Mouse (Mus musculus) hindbrain, postnatal 0 days (tissue): ENCODE measurements around the gene Trp53i13. TPM values are rescaled to one million over a fixed set of nuclear protein-coding genes. Genes with fewer than 3 reads are reported as not detected.
A peak's percentile ranks its signal among the peaks of the same experiment; 100 is the strongest.

Experiments used
- ATAC-seq: fragments of 200-750 bp; cut with Nextera tagmentation; 2 replicates; pipeline ENCODE4 v1.8.0; 2017; ENCODE audit warnings: mild to moderate bottlenecking, moderate TSS enrichment, moderate library complexity
- DNase-seq: peaks from one replicate; pipeline ENCODE4 v3.0.0-alpha.2; 2015; ENCODE audit warnings: low spot score
- H3K27ac ChIP-seq: fragments of 300-500 bp; sonication (generic); 2 replicates; pipeline ENCODE4 v1.5.1; 2014; ENCODE audit warnings: mild to moderate bottlenecking
- H3K27me3 ChIP-seq: fragments of 300-500 bp; sonication (generic); 2 replicates; pipeline ENCODE4 v1.6.1; 2014; ENCODE audit warnings: low read length, mixed read lengths; ENCODE audit not compliant: insufficient read depth
- H3K36me3 ChIP-seq: fragments of 300-500 bp; sonication (generic); 2 replicates; pipeline ENCODE4 v1.6.1; 2014; ENCODE audit warnings: low read length, mixed read lengths; ENCODE audit not compliant: insufficient read depth
- H3K4me1 ChIP-seq: fragments of 300-500 bp; sonication (generic); 2 replicates; pipeline ENCODE4 v1.6.1; 2014; ENCODE audit warnings: antibody characterized with exemption, low read length, mixed read lengths; ENCODE audit not compliant: insufficient read depth
- H3K4me2 ChIP-seq: fragments of 300-500 bp; sonication (generic); 2 replicates; pipeline ENCODE4 v1.6.1; 2014; ENCODE audit warnings: low read depth, mild to moderate bottlenecking, low read length, moderate library complexity, mixed read lengths
- H3K4me3 ChIP-seq: fragments of 300-500 bp; sonication (generic); 2 replicates; pipeline ENCODE4 v1.5.1; 2014; ENCODE audit warnings: low read length
- H3K9ac ChIP-seq: fragments of 300-500 bp; sonication (generic); replicated peaks from 2 replicates; pipeline ENCODE4 v1.6.1; 2014; ENCODE audit warnings: mild to moderate bottlenecking, low read length, moderate library complexity, mixed read lengths
- H3K9me3 ChIP-seq: fragments of 300-500 bp; sonication (generic); 2 replicates; pipeline ENCODE4 v1.6.1; 2016; ENCODE audit warnings: low read length, mixed read lengths
- CTCF ChIP-seq: IDR thresholded peaks from 2 replicates; pipeline ENCODE4 v1.5.1; 2016; ENCODE audit warnings: antibody characterized with exemption, control low read depth, low read depth
- WGBS: fragments of 180-500 bp; shearing (Covaris S2); extraction: QIAGEN DNeasy Blood & Tissue Kit; methylation state at CpG from one replicate; pipeline ENCODE4 v1.1.7; 2014; 5-methylcytosine and 5-hydroxymethylcytosine counted together
- polyA plus RNA-seq: library from polyadenylated mRNA; unstranded; fragments of >200 nt; fragmentation: Nextera tagmentation; extraction: Ambion mirVana; gene quantifications from 2 replicates; pipeline ENCODE4 v1.2.1, GENCODE M21; 2015
- total RNA-seq: library from RNA; depleted of rRNA; stranded (reverse); fragments of >200 nt; gene quantifications from 2 replicates; pipeline ENCODE4 v1.2.3, GENCODE M21; 2014

Gene Trp53i13
- total and polyA plus RNA-seq, 2 experiments from 2014 or later: 13.7 to 14.3 TPM

GRCm38 (mm10) chr11:77476895-77477294 is 38.9 kb downstream of the Trp53i13 start:
- no peak overlapping the region for H3K27ac ChIP-seq
- peaks cover 10% of the 10 kb centered on the region for H3K36me3 ChIP-seq
- ATAC-seq (no peak), DNase-seq (no peak)
- H3K27me3 ChIP-seq: no peaks in the 10 kb centered on the region
- no peak overlapping the region for H3K4me3 ChIP-seq
- no peaks in the 10 kb centered on the region for H3K9me3 ChIP-seq
- no peak for TF ChIP-seq CTCF
- WGBS: 95% methylated on average over 6 of the region's 6 CpGs
- H3K4me1 ChIP-seq: no peaks in the 10 kb centered on the region
- H3K4me2 ChIP-seq: no peak overlapping the region
- H3K9ac ChIP-seq: no peak overlapping the region

GRCm38 (mm10) chr11:77476216-77476615 is 39.6 kb downstream of the Trp53i13 start:
- DNase-seq (no peak), ATAC-seq (no peak)
- H3K4me1 ChIP-seq: no peaks in the 10 kb centered on the region
- WGBS: 86% methylated on average over 14 of the region's 14 CpGs
- H3K4me2 ChIP-seq: no peak overlapping the region
- no peak overlapping the region for H3K27ac ChIP-seq
- H3K36me3 ChIP-seq: peaks cover 12% of the 10 kb centered on the region
- H3K9ac ChIP-seq: no peak overlapping the region
- H3K4me3 ChIP-seq: no peak overlapping the region
- no peaks in the 10 kb centered on the region for H3K9me3 ChIP-seq
- H3K27me3 ChIP-seq: no peaks in the 10 kb centered on the region
- no peak for TF ChIP-seq CTCF

- H3K4me3 ChIP-seq: no peak overlapping the region
- DNase-seq: no peak
- no peaks in the 10 kb centered on the region for H3K4me1 ChIP-seq
- ATAC-seq: no peak
- H3K9me3 ChIP-seq: no peaks in the 10 kb centered on the region
- 92% methylated on average over 16 of the region's 16 CpGs for WGBS
- peaks cover 21% of the 10 kb centered on the region for H3K36me3 ChIP-seq
- no peak overlapping the region for H3K27ac ChIP-seq
- H3K27me3 ChIP-seq: no peaks in the 10 kb centered on the region
- no peak overlapping the region for H3K4me2 ChIP-seq
- H3K9ac ChIP-seq: no peak overlapping the region
- TF ChIP-seq CTCF: no peak
Measured at GRCm38 (mm10) chr11:77472775-77473174, 43.0 kb downstream of the Trp53i13 start.

- Histone ChIP-seq H3K4me1 (no peaks in the 10 kb centered on the region), H3K9ac (no peak overlapping the region), H3K9me3 (no peaks in the 10 kb centered on the region), H3K36me3 (peaks cover 21% of the 10 kb centered on the region), H3K27ac (no peak overlapping the region), H3K4me2 (no peak overlapping the region), H3K27me3 (no peaks in the 10 kb centered on the region), H3K4me3 (no peak overlapping the region)
- no peak for TF ChIP-seq CTCF
- ATAC-seq (no peak), DNase-seq (no peak)
- WGBS: 80% methylated on average over 29 of the region's 29 CpGs
Measured at GRCm38 (mm10) chr11:77471407-77471806, 44.4 kb downstream of the Trp53i13 start.

GRCm38 (mm10) chr11:77468397-77468796 is 47.4 kb downstream of the Trp53i13 start:
- Histone ChIP-seq H3K27me3 (no peaks in the 10 kb centered on the region), H3K36me3 (peaks cover 21% of the 10 kb centered on the region; the same call in 1 of the 2 replicates), H3K4me3 (no peak overlapping the region), H3K9me3 (no peaks in the 10 kb centered on the region), H3K9ac (no peak overlapping the region), H3K27ac (no peak overlapping the region), H3K4me1 (no peaks in the 10 kb centered on the region), H3K4me2 (no peak overlapping the region)
- ATAC-seq: no peak
- TF ChIP-seq CTCF: no peak
- no peak for DNase-seq
- whole genome bisulfite sequencing: 85% methylated on average over 9 of the region's 9 CpGs

- Histone ChIP-seq H3K9ac (no peak overlapping the region), H3K9me3 (no peaks in the 10 kb centered on the region), H3K4me1 (no peaks in the 10 kb centered on the region), H3K4me3 (no peak overlapping the region), H3K4me2 (peak overlapping the region; percentile 27; the same call in 1 of the 2 replicates), H3K36me3 (peaks cover 21% of the 10 kb centered on the region; the same call in 1 of the 2 replicates), H3K27ac (no peak overlapping the region), H3K27me3 (no peaks in the 10 kb centered on the region)
- DNase-seq (peak; percentile 80), ATAC-seq (peak; percentile 55)
- TF ChIP-seq CTCF: peak; percentile 84
- WGBS: 18% methylated on average over 20 of the region's 20 CpGs
Measured at GRCm38 (mm10) chr11:77467784-77468183, 48.0 kb downstream of the Trp53i13 start.

- Histone ChIP-seq H3K36me3 (peaks cover 14% of the 10 kb centered on the region; the same call in 1 of the 2 replicates), H3K4me2 (no peak overlapping the region), H3K4me1 (no peaks in the 10 kb centered on the region), H3K4me3 (no peak overlapping the region), H3K9me3 (no peaks in the 10 kb centered on the region), H3K27ac (no peak overlapping the region), H3K27me3 (no peaks in the 10 kb centered on the region), H3K9ac (no peak overlapping the region)
- WGBS: 6% methylated on average over 24 of the region's 25 CpGs
- peak; percentile 44 for TF ChIP-seq CTCF
- DNase-seq: peak; percentile 47
- 0 out of 2 replicates have a peak, but pooled peaks have one; percentile 31 for ATAC-seq
Measured at GRCm38 (mm10) chr11:77467157-77467556, 48.6 kb downstream of the Trp53i13 start.
